Mouse (Mus musculus) adrenal gland, postnatal 36 days (tissue): ENCODE measurements at regions not wholly inside any gene's neighbourhood (a gene's known extent, or its start where the extent isn't known, plus 50 kb on each side); places are given as distances from the start of the nearest gene placed in this dataset.

Source experiments
- DNase-seq, 2 experiments: peaks; one replicate each; pipeline ENCODE4 v3.0.0; 2021; ENCODE audit warnings: mixed read lengths in 1 of 2

DNA sequence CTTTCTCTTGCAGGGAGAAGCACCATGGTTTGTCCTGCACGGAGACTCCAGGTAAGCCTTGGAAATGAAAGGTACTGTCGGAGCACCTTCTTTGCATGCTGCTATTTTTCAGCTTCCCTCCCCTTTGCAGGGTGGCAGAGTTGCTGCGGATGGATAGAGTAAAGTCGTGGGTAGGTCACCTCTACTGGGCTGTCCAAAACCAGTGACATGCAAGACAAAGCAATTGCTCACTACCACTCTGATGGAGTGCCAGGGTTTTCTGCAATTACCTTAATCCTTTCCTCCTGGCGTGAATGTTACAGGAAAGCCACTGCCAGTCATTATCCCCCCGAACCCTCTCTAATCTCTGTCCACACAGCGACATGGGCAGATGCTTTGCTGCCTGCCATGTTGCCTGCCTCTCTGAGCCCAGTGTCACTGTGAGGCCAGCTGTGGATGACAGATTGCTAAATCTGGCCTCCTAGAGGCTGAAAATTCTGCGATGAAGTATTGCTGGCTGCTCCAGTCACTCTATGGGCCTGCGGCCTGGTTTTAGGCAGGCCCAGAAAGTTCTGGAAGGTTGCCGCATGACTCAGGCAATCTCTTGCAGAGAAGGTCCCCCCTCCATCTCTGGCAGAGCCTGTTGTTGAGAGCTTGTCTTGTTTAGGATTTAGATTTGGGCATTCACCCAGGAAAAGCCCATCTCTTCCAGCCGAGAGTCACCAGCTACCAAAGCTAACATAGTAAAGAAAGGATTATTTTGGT, 54.1 kb upstream of the Sod3 start:
- DNase-seq: peak; percentile 60 to 75

- no peak for DNase-seq
Observed at GRCm38 (mm10) chr5:52296303-52296702, 67.3 kb upstream of the Sod3 start.

DNA sequence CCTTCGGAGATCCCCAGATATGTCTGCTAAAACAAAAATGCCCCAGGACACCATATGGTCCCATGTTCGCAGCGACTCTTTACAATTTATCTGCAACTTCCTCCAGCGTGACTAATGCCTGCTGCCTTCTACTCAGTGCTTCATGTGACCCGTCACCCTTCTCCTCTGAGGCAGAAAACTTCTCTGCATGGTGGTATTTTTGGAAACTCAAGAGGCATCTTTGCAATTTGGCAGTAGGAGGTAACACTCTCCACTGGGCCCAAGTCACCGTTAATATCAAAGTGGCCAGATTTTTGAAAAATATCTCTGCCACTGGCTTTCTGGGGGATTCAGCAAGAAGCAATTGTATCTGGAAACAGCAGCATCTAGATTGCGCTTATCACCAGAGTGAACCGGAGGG, 69.1 kb upstream of the Sod3 start:
- no peak for DNase-seq

DNA sequence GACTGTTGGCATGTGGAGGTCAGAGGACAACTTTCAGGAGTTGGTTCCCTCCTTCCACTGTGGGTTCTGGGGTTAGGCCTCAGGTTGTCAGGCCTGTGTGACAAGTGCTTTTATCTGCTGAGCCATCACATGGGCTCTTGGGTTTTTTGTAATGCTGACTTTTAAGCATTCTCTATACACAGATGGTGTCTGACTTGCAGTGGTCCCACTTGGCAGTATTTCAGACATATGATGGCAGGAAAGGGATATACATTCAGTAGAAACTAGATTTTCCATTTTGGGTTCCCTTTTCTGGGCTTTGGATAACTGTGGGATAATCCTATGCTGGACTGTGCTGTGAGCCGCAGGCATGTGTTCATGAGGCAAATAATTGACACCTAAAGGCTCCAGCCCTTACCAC, 75.3 kb upstream of the Sod3 start:
- DNase-seq: no peak

DNA sequence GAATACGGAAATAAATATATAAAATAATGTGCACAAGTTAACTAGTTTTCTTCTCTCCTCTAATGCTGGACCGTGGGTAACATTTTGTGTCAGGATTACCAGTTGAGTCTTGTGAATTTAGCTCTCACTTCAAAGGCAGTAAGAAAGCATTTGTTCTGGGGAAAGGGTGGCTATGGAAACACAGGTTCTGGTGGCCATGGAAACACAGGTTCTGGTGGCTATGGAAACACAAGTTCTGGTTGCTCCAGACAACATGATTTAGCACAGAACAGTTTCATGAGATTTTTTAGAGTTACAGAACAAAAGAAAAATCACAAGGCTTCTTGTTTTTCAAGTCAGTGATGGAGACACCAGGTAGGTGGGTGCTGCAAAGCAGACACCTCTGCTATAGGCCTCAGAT, 82.7 kb upstream of the Sod3 start:
- no peak for DNase-seq

GRCm38 (mm10) chr5:52278111-52278510, 85.5 kb upstream of the Sod3 start:
- DNase-seq: no peak

- no peak for DNase-seq
Observed at GRCm38 (mm10) chr5:52263214-52263613, 72.9 kb upstream of the Dhx15 start.

DNA sequence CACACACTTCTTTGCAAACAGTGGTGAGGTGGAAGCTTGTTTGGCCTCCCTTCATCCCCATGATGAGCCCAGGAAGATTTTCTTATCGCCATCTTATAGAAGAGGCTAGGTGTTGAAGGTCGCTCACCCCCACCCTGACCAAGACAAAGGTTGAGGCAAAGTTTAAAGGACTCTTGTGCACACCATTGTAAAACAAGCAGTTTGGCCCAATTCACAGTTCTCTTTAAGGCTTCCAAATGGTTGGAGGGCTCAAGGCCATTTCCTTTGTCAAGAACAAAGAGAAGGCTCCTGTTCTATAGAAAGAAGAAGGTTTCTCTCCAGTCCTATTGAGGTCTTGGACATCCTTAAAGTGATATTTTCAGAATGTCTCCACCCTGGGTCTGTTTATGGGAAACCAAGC, 67.8 kb upstream of the Dhx15 start:
- no peak for DNase-seq

- peak; percentile 2 for DNase-seq
Observed at GRCm38 (mm10) chr5:52254602-52255071, 64.3 kb upstream of the Dhx15 start.

DNA sequence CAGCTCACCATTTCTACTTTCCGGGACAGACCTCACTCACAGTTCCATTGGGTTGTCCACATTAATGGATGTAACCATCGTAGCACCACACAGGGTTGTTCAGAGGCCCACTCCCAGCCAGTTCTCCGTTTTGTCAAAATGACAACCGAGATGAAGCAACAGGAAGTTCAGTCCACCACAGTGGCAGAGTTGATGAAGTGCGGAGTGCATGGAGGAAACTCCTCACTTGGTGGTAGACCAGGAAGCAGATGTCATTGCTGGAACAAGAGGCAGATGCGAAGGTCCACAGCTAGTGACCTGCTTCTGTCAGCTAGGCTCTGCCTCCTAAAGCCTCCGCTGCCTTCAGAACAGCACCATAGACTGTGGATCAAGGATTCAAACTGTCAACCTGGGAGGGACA, 59.5 kb upstream of the Dhx15 start:
- DNase-seq: no peak

DNA sequence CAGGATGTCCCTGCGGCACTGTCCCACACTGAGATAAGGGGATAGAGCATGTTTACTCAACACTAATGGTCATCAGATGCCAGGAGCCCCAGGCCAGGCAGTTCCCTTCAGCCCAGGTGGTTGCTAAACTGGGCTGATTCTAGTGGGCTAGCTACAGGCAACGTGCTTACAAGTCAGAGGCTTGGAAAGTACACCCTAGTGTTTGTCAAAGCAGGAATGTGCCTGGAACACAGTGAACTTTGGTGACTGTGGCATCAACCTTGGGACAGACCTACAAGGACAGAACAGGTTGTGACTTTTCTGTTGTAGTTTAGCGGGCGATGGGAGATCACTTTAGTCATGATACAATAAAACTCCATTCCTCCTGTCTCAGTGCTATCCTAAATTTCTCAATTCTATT, 53.6 kb upstream of the Dhx15 start:
- DNase-seq: peak in 1 of 2 experiments; percentile 11

DNA sequence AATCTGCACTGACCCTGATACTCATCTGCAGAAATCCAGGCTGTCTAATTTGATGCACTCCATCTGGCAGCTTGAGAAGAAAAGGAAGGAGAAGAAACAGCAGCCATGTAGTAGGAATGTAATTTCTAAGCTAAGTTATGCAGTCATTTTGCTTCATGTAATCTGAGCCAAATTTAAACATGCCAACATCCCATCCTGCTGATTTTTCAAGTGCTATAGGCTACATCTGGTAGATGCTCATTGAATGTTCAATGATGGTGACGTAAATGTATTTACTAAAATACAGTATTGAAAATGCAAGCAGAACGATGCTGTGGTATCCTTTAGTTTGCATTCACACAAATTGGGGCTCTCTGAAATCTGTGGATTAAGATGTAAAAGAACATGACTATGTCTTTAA, 52.1 kb upstream of the Dhx15 start:
- no peak for DNase-seq

GRCm38 (mm10) chr5:52240540-52240939, 50.2 kb upstream of the Dhx15 start:
- peak; percentile 42 to 71 for DNase-seq
